Mouse (Mus musculus) urinary bladder, postnatal 25 days (tissue): ENCODE data around the gene Xrcc5.

Experiments used
- DNase-seq: peaks from one replicate; pipeline ENCODE4 v3.0.0; 2022; ENCODE audit warnings: low spot score

Gene Xrcc5

GRCm38 (mm10) chr1:72399720-72400401 lies 92.6 kb downstream of the Xrcc5 start:
- no peak for DNase-seq

- DNase-seq, result no peak
Measured at GRCm38 (mm10) chr1:72400616-72401015, 93.4 kb downstream of the Xrcc5 start.

GRCm38 (mm10) chr1:72401331-72402069 lies 94.3 kb downstream of the Xrcc5 start:
- no peak for DNase-seq

- no peak for DNase-seq
Measured at GRCm38 (mm10) chr1:72406505-72407079, 99.4 kb downstream of the Xrcc5 start.

- no peak for DNase-seq
Measured at GRCm38 (mm10) chr1:72409936-72410335, 102.7 kb downstream of the Xrcc5 start.

- DNase-seq, result no peak
Measured at GRCm38 (mm10) chr1:72411108-72411507, 103.9 kb downstream of the Xrcc5 start.

- no peak for DNase-seq
Measured at GRCm38 (mm10) chr1:72413205-72413604, 106.0 kb downstream of the Xrcc5 start.

GRCm38 (mm10) chr1:72414133-72414532 lies 106.9 kb downstream of the Xrcc5 start:
- no peak for DNase-seq

GRCm38 (mm10) chr1:72414561-72415253 lies 107.5 kb downstream of the Xrcc5 start:
- no peak for DNase-seq

- no peak for DNase-seq
Measured at GRCm38 (mm10) chr1:72418744-72419655, 111.8 kb downstream of the Xrcc5 start.

- DNase-seq, result no peak
Measured at GRCm38 (mm10) chr1:72420220-72420619, 113.0 kb downstream of the Xrcc5 start.

- DNase-seq, result no peak
Measured at GRCm38 (mm10) chr1:72422121-72422520, 114.9 kb downstream of the Xrcc5 start.

- DNase-seq, result no peak
Measured at GRCm38 (mm10) chr1:72426456-72426855, 119.2 kb downstream of the Xrcc5 start.

- no peak for DNase-seq
Measured at GRCm38 (mm10) chr1:72428526-72428925, 121.3 kb downstream of the Xrcc5 start.

- no peak for DNase-seq
Measured at GRCm38 (mm10) chr1:72429107-72429807, 122.0 kb downstream of the Xrcc5 start.

- DNase-seq, result no peak
Measured at GRCm38 (mm10) chr1:72432579-72432978, 125.4 kb downstream of the Xrcc5 start.

- no peak for DNase-seq
Measured at GRCm38 (mm10) chr1:72434510-72434909, 127.3 kb downstream of the Xrcc5 start.

GRCm38 (mm10) chr1:72436967-72437366 lies 129.7 kb downstream of the Xrcc5 start:
- no peak for DNase-seq

- DNase-seq, result no peak
Measured at GRCm38 (mm10) chr1:72439146-72439545, 131.9 kb downstream of the Xrcc5 start.

- DNase-seq, result no peak
Measured at GRCm38 (mm10) chr1:72442747-72443146, 135.5 kb downstream of the Xrcc5 start.
